Comparison of ENCODE assay signal across 10 mouse cellular contexts in genomic region chr16:52173253-52173652, GRCm38 (mm10).
DNase-seq lines count a peak whose midpoint lies in the region.
"Had no signal": no experiment of that assay in that cellular context is flagged by ENCODE, and none has a peak within 500 bp of the region (broad histone marks: within the 10 kb centered on the region; RNA-seq: fewer than 3 reads in every experiment).

No protein-coding gene starts in this region.

- peak; percentile 14 for DNase-seq in cerebellum, adult 8-10 months
- DNase-seq in cerebellum, adult 11-12 months = no peak
- DNase-seq in cerebellum, adult 9-11 months = peak; percentile 34
- no peak for DNase-seq in cerebellum, postnatal 14 days
- DNase-seq in gastrocnemius, postnatal 4 days (ENCODE audit: low spot score in 2 of 2) = no peak
- DNase-seq: adrenal gland, adult 2 months; adrenal gland, postnatal 10 days; adrenal gland, postnatal 25 days; cerebellum, postnatal 10 days; forebrain, postnatal 0 days had no signal

Comparison
In these comparisons a context has a peak if more than half of its experiments do, and no peak if none do; other contexts are left out.
1. DNase-seq: peak in cerebellum, adult 8-10 months (single experiment) and cerebellum, adult 9-11 months (single experiment); none in cerebellum, adult 11-12 months (single experiment), cerebellum, postnatal 14 days (0 of 2) and gastrocnemius, postnatal 4 days (0 of 2).